8 mouse cellular contexts compared by ENCODE assay signal in the genomic region with DNA sequence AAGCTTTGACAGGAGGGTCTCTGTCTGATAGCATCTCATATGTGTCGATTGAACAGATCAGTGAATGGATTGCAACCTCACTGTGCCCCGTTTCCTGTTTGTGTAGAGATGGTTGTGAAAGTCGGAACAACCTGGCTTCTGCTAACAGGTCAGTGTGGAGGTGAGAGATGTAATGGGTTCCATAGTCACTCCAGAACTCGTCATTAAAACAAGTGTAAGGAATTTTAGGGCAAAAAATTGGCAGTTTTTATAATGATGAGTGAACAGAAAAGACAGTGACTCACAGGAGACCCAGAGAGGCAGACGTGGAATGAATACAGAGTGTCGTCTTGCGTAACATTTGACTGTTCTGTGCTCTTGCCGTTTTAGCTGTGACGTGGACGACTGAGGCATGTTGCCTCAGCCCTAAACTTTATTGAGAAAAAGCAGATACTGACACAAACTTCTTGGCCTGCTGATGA. TPM values are rescaled to one million over a fixed set of nuclear protein-coding genes. Genes with fewer than 3 reads are reported as not detected.
DNase-seq lines count a peak whose midpoint lies in the region; ATAC-seq lines count a peak whose summit lies in the region.

No protein-coding gene starts in this region.

- H3K9me3 ChIP-seq in embryonic facial prominence, embryonic 14.5 days (ENCODE audit: control insufficient read depth, low read length): no peaks in the 10 kb centered on the region
- H3K9me3 ChIP-seq in midbrain, embryonic 10.5 days (replicated peaks): no peaks in the 10 kb centered on the region

- no peak overlapping the region for H3K27ac ChIP-seq in embryonic facial prominence, embryonic 14.5 days (replicated peaks; ENCODE audit: low read depth, low read length)
- H3K27ac ChIP-seq in midbrain, embryonic 10.5 days (replicated peaks): no peak overlapping the region

- H3K36me3 ChIP-seq in embryonic facial prominence, embryonic 14.5 days (ENCODE audit: control insufficient read depth, insufficient read depth, low read length): no peaks in the 10 kb centered on the region
- no peaks in the 10 kb centered on the region for H3K36me3 ChIP-seq in midbrain, embryonic 10.5 days

- H3K9ac ChIP-seq in embryonic facial prominence, embryonic 14.5 days (ENCODE audit: low read depth, low read length): 0 out of 2 replicates have a peak overlapping the region, but pooled peaks have one; percentile 38

- ATAC-seq in embryonic facial prominence, embryonic 14.5 days (ENCODE audit: low read depth): no peak
- peak; percentile 52 for ATAC-seq in inflammation-experienced regulatory T-cells, adult 6 months

- WGBS in embryonic facial prominence, embryonic 14.5 days: 50% methylated on average over 10 of the region's 10 CpGs
- WGBS in midbrain, embryonic 10.5 days: 76% methylated on average over 10 of the region's 10 CpGs

- H3K4me1 ChIP-seq in embryonic facial prominence, embryonic 14.5 days (ENCODE audit: control insufficient read depth, insufficient read depth, low read length): no peaks in the 10 kb centered on the region
- peaks cover 12% of the 10 kb centered on the region for H3K4me1 ChIP-seq in midbrain, embryonic 10.5 days

- H3K4me3 ChIP-seq in embryonic facial prominence, embryonic 14.5 days (ENCODE audit: low read depth, low read length): peak overlapping the region; percentile 85; the same call in 1 of the 2 replicates
- 0 out of 2 replicates have a peak overlapping the region, but pooled peaks have one; percentile 85 for H3K4me3 ChIP-seq in midbrain, embryonic 10.5 days

- DNase-seq in layer of hippocampus, adult 11-12 months (ENCODE audit: low spot score): peak; percentile 37
- DNase-seq in layer of hippocampus, postnatal 14 days (ENCODE audit: low spot score in 2 of 2): no peak
- DNase-seq in Muller cell, postnatal 12 days (ENCODE audit: inconsistent ontology term): peak; percentile 90
- DNase-seq in embryonic facial prominence, embryonic 14.5 days (ENCODE audit: low spot score): no peak
- no peak for DNase-seq in midbrain, embryonic 10.5 days (ENCODE audit: low spot score)
- DNase-seq in yolk sac, embryonic 10.5 days (ENCODE audit: low spot score): no peak
- no peak for DNase-seq in spleen, postnatal 4 days (ENCODE audit: low spot score in 2 of 2)

- no peaks in the 10 kb centered on the region for H3K27me3 ChIP-seq in embryonic facial prominence, embryonic 14.5 days (replicated peaks; ENCODE audit: control insufficient read depth, insufficient read depth, low read length)
- H3K27me3 ChIP-seq in midbrain, embryonic 10.5 days (ENCODE audit: low read depth, poor library complexity, severe bottlenecking): peaks cover 5% of the 10 kb centered on the region; the same call in 1 of the 2 replicates

- peak overlapping the region; percentile 76 for H3K4me2 ChIP-seq in embryonic facial prominence, embryonic 14.5 days (ENCODE audit: low read depth, low read length)

RNA-seq across cellular contexts. Expression of a gene that starts 1.6 kb away (rescaled TPM):
- 10 to 100 TPM; 25.7 to 26.4 TPM for total RNA-seq in layer of hippocampus, postnatal 14 days (2021)
- polyA plus RNA-seq in embryonic facial prominence, embryonic 14.5 days (2014; fragmentation: Nextera tagmentation; extraction: Ambion mirVana): 37.6 and 38.9 TPM in 2 replicates
- polyA plus RNA-seq in inflammation-experienced regulatory T-cells, adult 6 months (2017; shearing (Covaris generic)): 10 to 100 TPM; 31.7 to 38.5 (median 32.9) TPM
- polyA plus RNA-seq in midbrain, embryonic 10.5 days (2016; fragmentation: Nextera tagmentation; extraction: Ambion mirVana): 14.7 and 17.8 TPM in 2 replicates

RNA-seq across cellular contexts. Expression of a gene that starts 19.4 kb away (rescaled TPM):
- total RNA-seq in layer of hippocampus, postnatal 14 days (2021): 10 to 100 TPM; 24.5 to 25.4 TPM
- polyA plus RNA-seq in embryonic facial prominence, embryonic 14.5 days (2014; fragmentation: Nextera tagmentation; extraction: Ambion mirVana): 48.5 and 52.6 TPM in 2 replicates
- 10 to 100 TPM; 28.2 to 41.6 (median 36.0) TPM for polyA plus RNA-seq in inflammation-experienced regulatory T-cells, adult 6 months (2017; shearing (Covaris generic))
- 57.5 and 60.1 TPM in 2 replicates for polyA plus RNA-seq in midbrain, embryonic 10.5 days (2016; fragmentation: Nextera tagmentation; extraction: Ambion mirVana)

Comparison
In these comparisons a context has a peak if more than half of its experiments do, and no peak if none do; other contexts are left out.
1. DNase-seq: peak in layer of hippocampus, adult 11-12 months (single experiment) and Muller cell, postnatal 12 days (single experiment); none in layer of hippocampus, postnatal 14 days (0 of 2), embryonic facial prominence, embryonic 14.5 days (single experiment), midbrain, embryonic 10.5 days (single experiment), yolk sac, embryonic 10.5 days (single experiment) and spleen, postnatal 4 days (0 of 2).